Mouse (Mus musculus): ENCODE results near the gene Rnd2.

DNA sequence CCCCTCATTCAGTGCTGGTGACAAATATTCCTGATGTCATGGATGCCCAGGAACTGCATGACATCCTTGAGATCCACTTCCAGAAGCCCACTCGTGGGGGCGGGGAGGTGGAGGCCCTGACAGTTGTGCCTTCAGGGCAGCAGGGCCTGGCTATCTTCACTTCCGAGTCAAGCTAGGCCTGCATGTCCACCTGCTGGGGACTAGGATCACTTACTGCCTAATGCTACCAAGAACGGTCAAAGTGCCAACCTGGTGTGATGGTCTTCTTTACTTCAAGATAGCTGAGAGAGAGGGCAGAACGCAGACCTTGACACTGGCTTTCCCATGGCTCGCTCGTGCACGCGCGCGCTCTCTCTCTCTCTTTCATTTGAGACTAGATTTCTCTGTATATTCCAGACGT is 6.6 kb upstream of the Rnd2 start:
- TF ChIP-seq CTCF (IDR thresholded peaks at IDR 0.05; ENCODE audit: control insufficient read depth, insufficient read depth, insufficient read length): no peak
- TF ChIP-seq CEBPB (IDR thresholded peaks at IDR 0.05; ENCODE audit: low read depth): no peak
- TF ChIP-seq MYOD1 (IDR thresholded peaks at IDR 0.05; ENCODE audit: control insufficient read depth, insufficient read length, low read depth): no peak
- no peak for TF ChIP-seq MAX (IDR thresholded peaks at IDR 0.05)
- no peak for TF ChIP-seq USF1 (IDR thresholded peaks at IDR 0.05; ENCODE audit: low read depth)
- no peak for TF ChIP-seq FOSL1 (IDR thresholded peaks at IDR 0.05; ENCODE audit: insufficient read depth, low read length, poor library complexity, severe bottlenecking)
